Mouse (Mus musculus): ENCODE data around the gene Unc45a. TPM values are rescaled to one million over a fixed set of nuclear protein-coding genes. Genes with fewer than 3 reads are reported as not detected.

The Unc45a gene
- total and polyA plus RNA-seq, 2 experiments from 2014 or later: 47.8 to 57.8 TPM

GRCm38 (mm10) chr7:80280032-80280431 is 60.8 kb downstream of the Unc45a start:
- DNase-seq (ENCODE audit: low spot score) (no peak), ATAC-seq (no peak)
- WGBS: 81% methylated on average over 10 of the region's 10 CpGs
- H3K36me3 ChIP-seq (ENCODE audit: insufficient read depth, low read length): peaks cover 56% of the 10 kb centered on the region
- H3K9ac ChIP-seq (replicated peaks; ENCODE audit: low read length): no peak overlapping the region
- H3K27ac ChIP-seq: no peak overlapping the region
- no peaks in the 10 kb centered on the region for H3K9me3 ChIP-seq (ENCODE audit: low read length)
- no peaks in the 10 kb centered on the region for H3K27me3 ChIP-seq (ENCODE audit: insufficient read depth, low read length)
- no peak for TF ChIP-seq CTCF (IDR thresholded peaks at IDR 0.05; ENCODE audit: low read depth)
- no peaks in the 10 kb centered on the region for H3K4me1 ChIP-seq (ENCODE audit: insufficient read depth, low read length)
- H3K4me2 ChIP-seq (ENCODE audit: low read depth, low read length): no peak overlapping the region
- no peak overlapping the region for H3K4me3 ChIP-seq (ENCODE audit: low read length)

DNA sequence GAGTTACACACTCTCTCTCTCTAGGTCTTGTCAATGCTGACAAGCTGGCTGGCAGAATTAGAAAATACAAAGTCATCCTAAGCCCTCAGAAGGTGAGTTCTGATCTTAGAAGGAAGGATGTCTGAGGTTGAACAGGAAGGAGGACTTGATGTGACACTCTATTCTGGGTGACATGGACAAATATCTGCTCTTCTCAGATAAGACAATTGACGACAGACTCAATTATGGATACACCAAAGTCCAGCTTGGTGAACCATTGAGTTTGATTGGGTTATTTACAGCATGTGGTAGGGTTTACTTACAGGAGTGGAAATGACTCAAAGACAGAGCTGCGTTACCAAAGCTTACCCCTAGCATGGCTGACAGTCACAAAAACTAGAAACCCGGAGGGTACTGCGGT is 64.4 kb downstream of the Unc45a start:
- WGBS: 98% methylated on average over 4 of the region's 4 CpGs
- H3K27ac ChIP-seq: no peak overlapping the region
- H3K9ac ChIP-seq (replicated peaks; ENCODE audit: low read length): no peak overlapping the region
- DNase-seq (ENCODE audit: low spot score) (no peak), ATAC-seq (no peak)
- H3K27me3 ChIP-seq (ENCODE audit: insufficient read depth, low read length): no peaks in the 10 kb centered on the region
- no peak for TF ChIP-seq CTCF (IDR thresholded peaks at IDR 0.05; ENCODE audit: low read depth)
- H3K36me3 ChIP-seq (ENCODE audit: insufficient read depth, low read length): peaks cover 52% of the 10 kb centered on the region
- no peak overlapping the region for H3K4me2 ChIP-seq (ENCODE audit: low read depth, low read length)
- no peak overlapping the region for H3K4me3 ChIP-seq (ENCODE audit: low read length)
- no peaks in the 10 kb centered on the region for H3K9me3 ChIP-seq (ENCODE audit: low read length)
- H3K4me1 ChIP-seq (ENCODE audit: insufficient read depth, low read length): no peaks in the 10 kb centered on the region

Other genes with a start within 250 kb of the Unc45a start
- gene Idh2, start 225.6 kb downstream of the Unc45a start, total RNA-seq (2014; rRNA removed): 126 and 161 TPM in 2 replicates
- 152 and 158 TPM in 2 replicates for gene Idh2, start 225.6 kb downstream of the Unc45a start, polyA plus RNA-seq (2015; fragmentation: Nextera tagmentation; extraction: Ambion mirVana)
- 47.5 and 49.5 TPM in 2 replicates for gene Sema4b, start 154.2 kb downstream of the Unc45a start, total RNA-seq (2014; rRNA removed)
- 26.6 and 28.1 TPM in 2 replicates for gene Sema4b, start 154.2 kb downstream of the Unc45a start, polyA plus RNA-seq (2015; fragmentation: Nextera tagmentation; extraction: Ambion mirVana)
- gene Cib1, start 108.2 kb downstream of the Unc45a start, total RNA-seq (2014; rRNA removed): 33.5 and 34.1 TPM in 2 replicates
- gene Cib1, start 108.2 kb downstream of the Unc45a start, polyA plus RNA-seq (2015; fragmentation: Nextera tagmentation; extraction: Ambion mirVana): 49.9 and 55.6 TPM in 2 replicates
- 5.5 and 6.8 TPM in 2 replicates for gene Gdpgp1, start 108.1 kb downstream of the Unc45a start, total RNA-seq (2014; rRNA removed)
- gene Gdpgp1, start 108.1 kb downstream of the Unc45a start, polyA plus RNA-seq (2015; fragmentation: Nextera tagmentation; extraction: Ambion mirVana): 2.3 and 2.8 TPM in 2 replicates
- gene Ttll13, start 94.6 kb downstream of the Unc45a start, total RNA-seq (2014; rRNA removed): 0.61 and 0.73 TPM in 2 replicates
- gene Ttll13, start 94.6 kb downstream of the Unc45a start, polyA plus RNA-seq (2015; fragmentation: Nextera tagmentation; extraction: Ambion mirVana): 1.8 and 2.7 TPM in 2 replicates
- 47.6 and 48.6 TPM in 2 replicates for gene Ngrn, start 79.8 kb downstream of the Unc45a start, total RNA-seq (2014; rRNA removed)
- 69.8 and 71.9 TPM in 2 replicates for gene Ngrn, start 79.8 kb downstream of the Unc45a start, polyA plus RNA-seq (2015; fragmentation: Nextera tagmentation; extraction: Ambion mirVana)
- gene Vps33b, start 71.4 kb downstream of the Unc45a start, total RNA-seq (2014; rRNA removed): 23.8 and 24.3 TPM in 2 replicates
- 11.6 and 15.4 TPM in 2 replicates for gene Vps33b, start 71.4 kb downstream of the Unc45a start, polyA plus RNA-seq (2015; fragmentation: Nextera tagmentation; extraction: Ambion mirVana)
- 24.6 and 30.7 TPM in 2 replicates for gene Prc1, start 46.6 kb downstream of the Unc45a start, total RNA-seq (2014; rRNA removed)
- gene Prc1, start 46.6 kb downstream of the Unc45a start, polyA plus RNA-seq (2015; fragmentation: Nextera tagmentation; extraction: Ambion mirVana): 32.9 and 38.8 TPM in 2 replicates
- gene Rccd1, start 16.6 kb downstream of the Unc45a start, total RNA-seq (2014; rRNA removed): 24.7 and 40.5 TPM in 2 replicates
- 8.6 and 10.7 TPM in 2 replicates for gene Rccd1, start 16.6 kb downstream of the Unc45a start, polyA plus RNA-seq (2015; fragmentation: Nextera tagmentation; extraction: Ambion mirVana)
- gene Hddc3, start 2.1 kb upstream of the Unc45a start, total RNA-seq (2014; rRNA removed): 30.1 and 32.2 TPM in 2 replicates
- 13.9 and 15.5 TPM in 2 replicates for gene Hddc3, start 2.1 kb upstream of the Unc45a start, polyA plus RNA-seq (2015; fragmentation: Nextera tagmentation; extraction: Ambion mirVana)
- 55.5 and 61.3 TPM in 2 replicates for gene Man2a2, start 30.4 kb upstream of the Unc45a start, total RNA-seq (2014; rRNA removed)
- 14.2 and 15.7 TPM in 2 replicates for gene Man2a2, start 30.4 kb upstream of the Unc45a start, polyA plus RNA-seq (2015; fragmentation: Nextera tagmentation; extraction: Ambion mirVana)
- 10.3 and 16.1 TPM in 2 replicates for gene Fes, start 46.9 kb upstream of the Unc45a start, total RNA-seq (2014; rRNA removed)
- gene Fes, start 46.9 kb upstream of the Unc45a start, polyA plus RNA-seq (2015; fragmentation: Nextera tagmentation; extraction: Ambion mirVana): 4.9 and 5.6 TPM in 2 replicates
- 25.4 and 25.9 TPM in 2 replicates for gene Furin, start 64.4 kb upstream of the Unc45a start, total RNA-seq (2014; rRNA removed)
- 6.6 and 6.8 TPM in 2 replicates for gene Furin, start 64.4 kb upstream of the Unc45a start, polyA plus RNA-seq (2015; fragmentation: Nextera tagmentation; extraction: Ambion mirVana)
- gene Blm, start 194.1 kb upstream of the Unc45a start, total RNA-seq (2014; rRNA removed): 4.3 and 7.5 TPM in 2 replicates
- 7.1 and 7.2 TPM in 2 replicates for gene Blm, start 194.1 kb upstream of the Unc45a start, polyA plus RNA-seq (2015; fragmentation: Nextera tagmentation; extraction: Ambion mirVana)

Data from hindbrain, postnatal 0 days (tissue).